Mouse (Mus musculus) thymus, postnatal 0 days (tissue): ENCODE data around the gene Tbcel. TPM values are rescaled to one million over a fixed set of nuclear protein-coding genes. Genes with fewer than 3 reads are reported as not detected.

Experiments used
- DNase-seq: peaks from one replicate; pipeline ENCODE4 v3.0.0-alpha.2; 2015; ENCODE audit warnings: low spot score
- polyA plus RNA-seq: library from polyadenylated mRNA; unstranded; fragments of >200 nt; fragmentation: Nextera tagmentation; extraction: Ambion mirVana; gene quantifications from 2 replicates; pipeline ENCODE4 v1.2.1, GENCODE M21; 2015

The Tbcel gene
- polyA plus RNA-seq, 1 experiment from 2014 or later: 13.0 TPM

GRCm38 (mm10) chr9:42449043-42449442, 58.6 kb downstream of the Tbcel start:
- no peak for DNase-seq

DNA sequence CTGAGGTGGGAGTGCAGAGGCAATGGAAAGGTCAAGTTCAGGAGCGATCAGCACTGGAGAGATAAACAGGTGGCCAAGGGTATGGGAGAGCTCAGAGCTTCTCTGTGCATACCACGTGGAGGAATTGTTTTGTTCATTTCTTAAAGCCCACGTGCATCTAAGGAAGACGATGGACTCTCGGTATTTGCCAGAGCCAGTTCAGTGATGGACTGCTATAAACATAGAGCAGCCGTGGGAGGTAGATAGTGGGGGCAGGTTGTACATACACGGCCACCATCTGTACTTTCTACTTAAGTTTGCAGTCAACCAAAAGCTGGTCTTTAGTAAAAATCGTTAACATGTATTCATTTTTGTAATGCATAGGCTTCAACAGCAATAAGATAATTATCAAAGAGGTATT, 65.5 kb downstream of the Tbcel start:
- DNase-seq: no peak

DNA sequence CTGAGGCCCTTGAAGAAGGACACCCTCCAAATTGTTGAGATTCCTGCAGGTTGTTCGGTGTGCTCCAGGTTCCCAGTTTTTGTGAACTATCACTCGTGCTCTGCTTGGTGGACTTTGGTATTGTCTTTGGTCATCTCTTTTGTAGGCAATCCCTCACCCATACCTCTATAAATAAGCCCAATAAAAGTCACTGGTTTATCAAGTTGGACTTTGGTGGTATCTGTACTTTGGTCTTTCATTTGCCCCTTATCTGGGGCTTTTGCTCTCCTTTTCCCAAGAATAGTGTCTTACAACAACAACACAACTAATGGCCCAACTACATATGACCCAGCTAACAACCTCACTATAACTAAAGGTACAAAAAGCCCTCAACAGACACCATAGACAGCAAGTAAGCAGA, 66.4 kb downstream of the Tbcel start:
- DNase-seq: no peak

DNA sequence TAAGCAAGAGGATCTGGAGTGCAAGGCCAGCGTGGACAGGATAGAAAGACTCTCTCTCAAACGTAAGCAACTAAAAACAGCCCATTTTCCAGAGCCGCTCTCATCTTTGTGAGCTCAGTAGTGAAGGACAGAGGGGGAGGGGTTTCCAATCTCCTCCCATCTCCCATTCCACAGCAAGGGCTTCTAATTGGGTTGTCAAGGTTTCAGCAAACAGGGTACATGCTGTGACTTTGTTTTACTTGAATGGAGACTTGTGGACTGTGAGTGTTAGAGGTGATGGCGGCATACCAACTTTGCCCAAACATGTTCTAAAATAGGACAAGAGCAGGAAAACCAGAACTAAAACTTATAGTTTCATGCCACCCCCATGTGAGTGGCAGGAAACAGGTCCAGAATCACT, 68.2 kb downstream of the Tbcel start:
- no peak for DNase-seq

DNA sequence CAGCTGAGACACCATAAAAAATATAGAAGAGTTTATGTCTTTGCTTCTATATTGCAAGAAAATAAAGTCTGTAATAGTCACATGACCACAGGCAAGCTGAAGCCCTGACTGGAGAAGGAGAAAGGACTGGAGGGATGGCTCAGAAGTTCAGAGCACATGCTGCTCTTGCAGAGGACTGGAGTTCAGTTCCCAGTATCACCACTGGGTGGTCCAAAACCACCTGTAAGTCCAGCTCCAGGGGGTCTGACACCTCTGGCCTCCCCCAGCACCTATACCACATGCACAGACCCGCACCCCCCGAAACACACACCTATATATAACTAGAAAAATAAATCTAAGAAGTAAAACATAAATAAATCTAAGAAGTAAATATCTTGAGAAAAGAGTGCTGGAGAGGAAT, 75.5 kb downstream of the Tbcel start:
- DNase-seq: no peak

GRCm38 (mm10) chr9:42431606-42432005, 76.0 kb downstream of the Tbcel start:
- DNase-seq: no peak

DNA sequence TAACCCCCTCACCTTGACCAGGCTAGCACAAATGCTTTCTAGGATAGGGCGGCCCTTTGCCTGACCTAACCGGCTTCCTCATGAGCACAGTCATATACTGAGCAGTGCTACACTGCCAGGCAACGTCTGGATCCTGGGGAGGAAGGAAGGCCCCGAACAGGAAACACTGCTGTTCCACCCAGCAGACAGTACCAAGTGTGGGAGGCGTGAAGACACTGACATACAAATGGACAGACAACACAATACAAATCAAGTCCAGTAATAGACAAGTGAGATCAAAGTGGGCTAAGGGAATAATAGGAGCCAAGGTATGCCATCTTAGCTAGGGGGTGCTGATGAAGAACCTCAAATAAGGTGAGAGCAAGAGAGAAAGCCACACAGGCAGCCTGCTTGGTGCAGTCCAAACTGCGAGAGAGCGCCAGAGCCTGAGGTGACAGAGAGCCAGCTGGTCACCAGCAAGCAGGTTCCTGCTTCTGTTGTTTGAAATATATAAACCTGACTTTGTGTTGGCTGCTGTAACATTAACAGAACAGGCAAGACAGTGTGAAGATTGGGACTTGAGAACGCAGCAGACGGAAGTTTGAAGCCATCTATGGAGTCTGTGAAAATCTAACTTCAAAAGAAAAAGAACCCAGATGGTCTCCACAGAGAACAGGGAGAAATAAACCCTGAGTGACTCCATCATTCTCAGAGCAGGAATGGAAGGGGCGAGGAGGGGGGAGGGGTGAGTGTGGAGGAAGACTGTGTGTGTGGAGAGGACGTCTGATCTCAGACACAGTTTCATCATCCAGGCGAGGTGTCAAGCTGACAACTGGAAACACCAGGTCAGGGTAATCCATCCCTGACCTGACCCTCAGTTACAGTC, 79.3 kb downstream of the Tbcel start:
- DNase-seq: peak; percentile 76

GRCm38 (mm10) chr9:42426661-42427358, 80.8 kb downstream of the Tbcel start:
- DNase-seq: no peak

GRCm38 (mm10) chr9:42423649-42424048, 84.0 kb downstream of the Tbcel start:
- DNase-seq: no peak

GRCm38 (mm10) chr9:42419687-42420086, 87.9 kb downstream of the Tbcel start:
- DNase-seq: no peak

DNA sequence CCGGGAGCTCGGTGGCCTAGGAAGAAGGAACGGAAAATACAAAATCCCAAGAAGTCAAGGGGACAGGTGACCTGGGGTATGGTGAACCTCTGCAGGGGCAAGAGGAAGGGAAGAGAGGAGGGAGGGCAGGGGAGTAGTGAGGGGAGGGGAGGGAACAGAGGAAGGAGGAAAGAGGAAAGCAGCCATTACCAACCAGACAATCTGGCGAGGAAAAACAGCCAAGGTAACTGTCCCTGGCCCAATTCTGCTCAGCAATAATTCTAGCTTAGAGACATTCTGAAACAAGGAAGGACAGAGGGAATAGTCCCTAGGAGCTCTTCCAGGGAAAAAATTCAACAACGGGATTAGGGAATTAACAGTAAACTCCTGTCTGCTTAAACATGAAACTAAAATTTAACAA, 88.8 kb downstream of the Tbcel start:
- DNase-seq: no peak

DNA sequence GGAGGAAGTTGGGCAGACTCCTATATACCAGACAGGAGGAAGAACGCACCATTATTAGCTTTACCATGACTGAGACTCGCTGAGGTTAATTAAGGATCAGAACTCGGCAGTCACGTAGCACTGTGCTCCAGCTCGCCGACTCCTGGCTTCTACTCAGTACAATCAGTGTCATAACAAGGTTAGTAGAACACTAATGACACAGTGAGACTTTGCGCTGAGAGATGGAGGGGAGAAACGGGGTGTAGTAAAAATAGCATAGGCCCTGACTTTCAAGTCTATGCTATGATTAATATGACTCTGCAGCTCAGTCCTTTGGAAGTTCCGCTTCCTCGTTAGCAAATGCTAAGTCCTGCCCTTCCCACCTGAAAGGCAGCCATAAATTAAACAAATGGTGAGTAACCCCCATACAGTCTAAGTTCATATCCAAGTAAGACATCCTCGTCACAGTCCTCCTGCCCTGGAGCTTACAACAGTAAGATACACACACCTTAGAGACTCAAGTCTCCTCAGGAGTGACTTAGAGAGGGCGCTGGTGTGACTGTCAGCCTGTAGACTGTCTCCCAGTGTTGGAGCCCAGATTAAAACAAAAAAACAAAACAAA, 90.2 kb downstream of the Tbcel start:
- DNase-seq: no peak

DNA sequence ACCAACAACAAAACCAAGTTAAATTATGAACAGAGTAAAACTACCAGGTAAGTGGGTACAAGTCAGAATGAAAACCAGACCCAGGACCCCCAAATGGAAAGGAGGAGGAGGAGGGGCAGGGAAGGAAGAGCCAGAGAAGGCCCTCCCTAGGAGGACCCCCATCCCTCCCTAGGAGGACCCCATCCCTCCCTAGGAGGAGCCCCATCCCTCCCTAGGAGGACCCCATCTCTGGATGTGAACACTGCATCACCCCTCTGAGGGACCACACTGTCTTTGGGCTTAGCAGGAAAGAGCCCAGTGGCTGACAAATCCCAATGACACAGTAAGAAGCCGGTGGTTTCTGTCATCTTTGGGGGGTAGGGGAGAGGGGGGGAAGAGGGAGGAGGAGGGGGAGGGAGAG, 92.4 kb downstream of the Tbcel start:
- no peak for DNase-seq

- DNase-seq: no peak
Measured at GRCm38 (mm10) chr9:42413345-42413744, 94.3 kb downstream of the Tbcel start.

DNA sequence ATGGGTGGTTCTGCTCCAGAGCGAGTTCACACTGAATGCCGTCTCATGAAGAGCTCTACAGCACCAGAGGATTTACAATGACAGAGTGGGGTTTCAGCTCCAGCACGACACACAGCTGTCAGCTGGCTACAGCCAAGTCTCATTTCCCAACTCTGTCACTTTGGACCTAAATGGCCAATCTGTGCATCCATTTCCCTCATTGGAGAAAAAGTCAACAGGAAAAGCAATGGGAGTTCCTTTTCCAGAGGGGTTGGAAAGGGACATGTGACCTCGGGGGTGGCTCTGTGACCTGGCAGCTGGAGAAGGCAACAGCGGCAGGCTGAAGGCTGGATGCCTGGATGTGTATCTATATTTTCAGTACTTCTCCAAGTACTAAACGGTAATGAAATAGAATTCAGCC, 96.3 kb downstream of the Tbcel start:
- no peak for DNase-seq

GRCm38 (mm10) chr9:42405736-42406135, 101.9 kb downstream of the Tbcel start:
- DNase-seq: no peak

- no peak for DNase-seq
Measured at GRCm38 (mm10) chr9:42401486-42401885, 106.1 kb downstream of the Tbcel start.

DNA sequence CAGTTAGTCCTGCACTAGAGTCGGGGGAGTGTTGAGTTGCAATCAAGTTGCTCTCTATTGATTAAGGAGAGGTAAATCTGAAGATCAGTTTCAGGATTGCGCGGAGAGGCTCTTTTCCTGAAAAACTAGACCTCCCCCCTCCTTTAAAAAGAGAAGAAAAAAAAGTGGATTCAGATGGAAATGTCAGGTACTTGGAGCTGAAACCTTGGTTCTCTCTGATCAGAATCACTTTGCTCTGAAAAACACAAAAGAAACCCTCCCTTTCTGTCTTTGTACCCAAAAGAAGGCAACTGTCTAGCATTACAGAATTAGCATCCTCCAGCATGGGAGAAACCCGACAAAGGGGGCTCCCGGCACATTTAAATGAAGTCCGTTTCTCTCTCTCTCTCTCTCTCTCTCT, 107.8 kb downstream of the Tbcel start, which contains the start of gene Tecta:
Gene Tecta (minus strand): TSS at position 101 of the 400 bp plus-strand sequence.
- DNase-seq: no peak

- no peak for DNase-seq
Measured at GRCm38 (mm10) chr9:42396141-42396540, 111.5 kb downstream of the Tbcel start.

GRCm38 (mm10) chr9:42394903-42395302, 112.7 kb downstream of the Tbcel start:
- no peak for DNase-seq

DNA sequence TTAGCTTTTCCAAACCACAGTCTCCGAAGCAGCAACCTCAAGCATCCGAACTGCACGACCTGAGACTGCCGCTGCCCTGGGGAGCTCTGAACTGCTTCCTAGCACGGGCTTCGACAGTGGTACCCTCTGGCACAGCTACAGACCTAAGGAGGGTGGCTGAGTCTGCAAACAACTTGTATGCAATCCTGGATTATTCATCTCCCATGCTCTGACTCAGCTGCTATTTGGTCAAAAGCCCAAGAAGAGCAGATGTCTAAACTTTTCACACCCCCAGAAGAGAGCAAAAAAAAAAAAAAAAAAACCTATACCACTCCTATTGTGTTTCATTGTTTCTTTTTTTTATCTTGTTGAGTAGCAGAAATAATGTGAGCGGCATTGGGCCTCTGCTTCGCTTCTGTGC, 113.3 kb downstream of the Tbcel start:
- DNase-seq: no peak

- DNase-seq: no peak
Measured at GRCm38 (mm10) chr9:42392927-42393326, 114.7 kb downstream of the Tbcel start.
